Mouse (Mus musculus) olfactory bulb, adult 2 months (tissue): ENCODE measurements around the gene Acin1.

Experiments used
- CTCF ChIP-seq: fragments of 200-500 bp; IDR thresholded peaks from 2 replicates; pipeline ENCODE4 v1.5.1; 2012; ENCODE audit warnings: low read depth, mild to moderate bottlenecking, low read length, moderate library complexity; ENCODE audit not compliant: insufficient read depth
- POLR2A ChIP-seq: fragments of 200-500 bp; IDR thresholded peaks from 2 replicates; pipeline ENCODE4 v1.6.1; 2012; ENCODE audit warnings: mild to moderate bottlenecking, low read depth, low read length, moderate library complexity; ENCODE audit not compliant: insufficient read depth

- TF ChIP-seq CTCF = 0 out of 2 replicates have a peak, but pooled peaks have one; percentile 10
- no peak for TF ChIP-seq POLR2A
These were observed 89.6 kb downstream of the Acin1 start for GRCm38 (mm10) chr14:54597084-54597483.
